Mouse (Mus musculus) spleen, adult 2 months (tissue): Measurements from ENCODE around the gene Msrb1.

Experiments
- CTCF ChIP-seq: fragments of 200-500 bp; IDR thresholded peaks from 2 replicates; pipeline ENCODE4 v1.5.1; 2011; ENCODE audit warnings: mild to moderate bottlenecking, inconsistent platforms; ENCODE audit not compliant: insufficient read depth, insufficient read length, insufficient replicate concordance; ENCODE audit errors: extremely low read depth
- POLR2A ChIP-seq: fragments of 200-500 bp; IDR thresholded peaks from 2 replicates; pipeline ENCODE4 v1.6.1; 2011; ENCODE audit warnings: low read depth, low read length, inconsistent platforms

DNA sequence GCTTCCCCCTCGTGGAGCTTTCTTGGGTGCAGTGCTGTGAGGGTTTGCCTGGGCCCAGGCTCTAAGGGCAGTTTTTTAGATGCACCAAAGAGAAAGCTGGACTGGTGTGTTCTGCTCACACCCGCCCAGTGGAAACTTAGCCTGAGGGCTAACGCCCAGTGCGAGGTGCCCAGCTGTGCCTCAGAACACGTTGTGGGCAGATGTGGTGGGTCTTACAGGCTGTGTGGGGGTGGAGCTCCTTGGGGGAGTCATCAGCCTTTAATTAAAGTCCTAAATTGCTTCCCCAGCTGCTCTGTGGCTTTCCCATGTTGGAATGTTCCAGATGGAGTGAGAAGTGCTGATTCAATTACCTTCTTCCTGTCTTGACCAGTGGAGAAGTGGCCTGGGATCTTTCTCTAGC, 24.7 kb downstream of the Msrb1 start:
- no peak for TF ChIP-seq POLR2A
- no peak for TF ChIP-seq CTCF
